Mouse (Mus musculus) stomach, embryonic 14.5 days (tissue): Measurements from ENCODE around the gene Alk. TPM values are rescaled to one million over a fixed set of nuclear protein-coding genes. Genes with fewer than 3 reads are reported as not detected.

Source experiments
- ATAC-seq: fragments of 200-750 bp; cut with Nextera tagmentation; 2 replicates; pipeline ENCODE4 v1.8.0; 2017; ENCODE audit warnings: low read depth, moderate TSS enrichment; ENCODE audit not compliant: insufficient number of reproducible peaks, insufficient read depth, low FRiP score
- H3K27ac ChIP-seq: fragments of 300-500 bp; sonication (generic); 2 replicates; pipeline ENCODE4 v1.5.1; 2014; ENCODE audit warnings: mild to moderate bottlenecking, low read length, moderate library complexity, mixed read lengths
- H3K27me3 ChIP-seq: fragments of 300-500 bp; sonication (generic); 2 replicates; pipeline ENCODE4 v1.6.1; 2014; ENCODE audit warnings: low read length, control low read depth, mixed read lengths; ENCODE audit not compliant: control insufficient read depth, insufficient read depth
- H3K36me3 ChIP-seq: fragments of 300-500 bp; sonication (generic); 2 replicates; pipeline ENCODE4 v1.6.1; 2014; ENCODE audit warnings: mild to moderate bottlenecking, control low read depth, low read length, moderate library complexity, mixed read lengths; ENCODE audit not compliant: control insufficient read depth, insufficient read depth
- H3K4me1 ChIP-seq: fragments of 300-500 bp; sonication (generic); 2 replicates; pipeline ENCODE4 v1.6.1; 2014; ENCODE audit warnings: low read length, control low read depth, mixed read lengths; ENCODE audit not compliant: control insufficient read depth, insufficient read depth
- H3K4me2 ChIP-seq: fragments of 300-500 bp; sonication (generic); replicated peaks from 2 replicates; pipeline ENCODE4 v1.6.1; 2014; ENCODE audit warnings: low read depth, low read length, control low read depth
- H3K4me3 ChIP-seq: fragments of 300-500 bp; sonication (generic); 2 replicates; pipeline ENCODE4 v1.5.1; 2014; ENCODE audit warnings: low read depth, low read length, control low read depth
- H3K9ac ChIP-seq: fragments of 300-500 bp; sonication (generic); replicated peaks from 2 replicates; pipeline ENCODE4 v1.6.1; 2014; ENCODE audit warnings: low read depth, mild to moderate bottlenecking, control low read depth, low read length, moderate library complexity, mixed read lengths
- H3K9me3 ChIP-seq: fragments of 300-500 bp; sonication (generic); 2 replicates; pipeline ENCODE4 v1.6.1; 2016; ENCODE audit warnings: low read depth, low read length, control low read depth; ENCODE audit not compliant: control insufficient read depth
- WGBS: fragments of 180-500 bp; shearing (Covaris S2); extraction: QIAGEN DNeasy Blood & Tissue Kit; methylation state at CpG from one replicate; pipeline ENCODE4 v1.1.7; 2014; 5-methylcytosine and 5-hydroxymethylcytosine counted together
- polyA plus RNA-seq: library from polyadenylated mRNA; unstranded; fragments of >200 nt; fragmentation: Nextera tagmentation; extraction: Ambion mirVana; gene quantifications from 2 replicates; pipeline ENCODE4 v1.2.1, GENCODE M21; 2014

Alk gene
- polyA plus RNA-seq, 1 experiment from 2014 or later = 2.1 TPM

DNA sequence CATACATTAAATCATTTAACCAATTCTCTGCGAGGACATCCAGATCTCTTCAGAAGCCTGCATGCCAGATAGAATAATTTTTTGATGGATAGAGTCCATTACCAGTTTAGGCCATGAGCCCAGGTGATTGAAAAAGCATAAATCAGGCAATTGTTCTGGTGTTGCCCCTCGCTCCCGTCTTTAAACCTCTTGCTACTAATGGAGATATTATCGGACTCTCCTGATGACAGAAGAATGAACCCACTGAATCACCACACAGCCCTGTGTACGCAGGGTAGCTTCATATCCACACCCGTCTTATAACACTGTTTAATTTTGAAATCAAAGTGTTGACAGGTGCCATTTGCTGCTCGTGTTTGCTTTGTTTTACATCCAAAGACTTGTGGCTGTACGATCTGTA lies 413.9 kb downstream of the Alk start:
- H3K4me3 ChIP-seq = no peak overlapping the region
- no peaks in the 10 kb centered on the region for H3K36me3 ChIP-seq
- H3K27me3 ChIP-seq = no peaks in the 10 kb centered on the region
- H3K9ac ChIP-seq = no peak overlapping the region
- H3K4me2 ChIP-seq = no peak overlapping the region
- H3K9me3 ChIP-seq = no peaks in the 10 kb centered on the region
- no peak for ATAC-seq
- WGBS = 56% methylated on average over 8 of the region's 8 CpGs
- H3K4me1 ChIP-seq = no peaks in the 10 kb centered on the region
- no peak overlapping the region for H3K27ac ChIP-seq

DNA sequence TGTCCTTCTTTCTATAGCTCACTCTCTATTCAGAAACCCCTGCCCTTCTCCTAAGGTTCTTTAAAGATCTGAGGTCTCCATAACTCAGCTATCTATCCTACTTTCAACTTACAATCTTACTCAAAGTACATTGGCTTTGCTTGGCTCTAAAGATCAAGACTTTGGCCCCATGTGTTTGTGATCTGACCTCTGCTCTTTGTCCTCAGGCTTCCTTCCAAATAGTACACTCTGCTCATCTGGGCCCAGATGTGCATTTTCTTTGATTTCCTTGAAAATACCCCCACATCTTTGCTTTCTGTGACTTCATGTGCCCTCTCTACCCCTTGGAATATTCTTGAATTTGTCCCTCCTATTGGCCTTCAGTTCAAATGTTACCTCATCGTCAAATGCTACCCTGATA lies 417.4 kb downstream of the Alk start:
- Histone ChIP-seq H3K4me2 (no peak overlapping the region), H3K27ac (no peak overlapping the region), H3K9ac (no peak overlapping the region), H3K36me3 (no peaks in the 10 kb centered on the region), H3K4me3 (no peak overlapping the region), H3K9me3 (no peaks in the 10 kb centered on the region), H3K4me1 (no peaks in the 10 kb centered on the region), H3K27me3 (no peaks in the 10 kb centered on the region)
- 83% methylated on average over 1 of the region's 1 CpGs for WGBS
- ATAC-seq = no peak

DNA sequence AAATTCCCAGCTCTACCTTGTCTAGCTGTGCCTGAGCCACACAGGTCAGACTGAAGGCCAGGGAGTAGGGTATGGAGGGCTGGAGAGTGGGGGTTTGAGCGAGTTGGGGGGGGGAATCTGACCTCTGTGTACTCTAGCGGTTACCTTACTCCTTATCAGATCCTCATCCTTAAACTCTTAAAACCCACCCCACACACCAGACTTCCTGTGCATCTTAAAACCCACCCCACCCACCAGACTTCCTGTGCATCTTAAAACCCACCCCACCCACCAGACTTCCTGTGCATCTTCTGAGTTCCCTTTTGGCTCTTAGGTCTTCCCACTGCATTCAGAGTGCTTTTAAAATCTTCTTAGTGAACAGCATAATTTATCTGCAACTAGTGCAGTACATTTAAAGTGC lies 422.0 kb downstream of the Alk start:
- Histone ChIP-seq H3K4me3 (no peak overlapping the region), H3K9me3 (no peaks in the 10 kb centered on the region), H3K4me2 (no peak overlapping the region), H3K9ac (no peak overlapping the region), H3K36me3 (no peaks in the 10 kb centered on the region), H3K4me1 (no peaks in the 10 kb centered on the region), H3K27me3 (no peaks in the 10 kb centered on the region), H3K27ac (no peak overlapping the region)
- 62% methylated on average over 2 of the region's 2 CpGs for WGBS
- no peak for ATAC-seq

DNA sequence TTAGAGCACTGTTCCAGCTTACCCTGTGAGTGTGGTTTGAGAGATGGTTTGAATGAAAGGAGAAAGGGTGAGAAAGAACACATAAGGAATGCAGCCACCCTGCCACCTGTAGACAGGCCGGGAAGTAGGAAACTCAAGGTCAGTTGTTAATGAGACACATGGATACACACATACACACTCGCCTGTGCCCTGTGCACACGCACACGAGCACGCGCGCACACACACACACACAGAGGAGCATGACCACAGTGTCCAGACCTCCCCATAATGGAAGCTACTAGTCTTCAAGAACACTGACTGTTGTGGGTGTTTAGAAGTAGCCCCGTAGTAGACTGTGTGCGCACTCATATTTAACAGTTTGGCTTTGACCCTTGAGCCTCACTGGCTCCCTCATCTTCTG lies 424.2 kb downstream of the Alk start:
- Histone ChIP-seq H3K4me3 (no peak overlapping the region), H3K9me3 (no peaks in the 10 kb centered on the region), H3K9ac (no peak overlapping the region), H3K4me1 (no peaks in the 10 kb centered on the region), H3K36me3 (no peaks in the 10 kb centered on the region), H3K27me3 (no peaks in the 10 kb centered on the region), H3K27ac (no peak overlapping the region), H3K4me2 (no peak overlapping the region)
- 96% methylated on average over 9 of the region's 9 CpGs for WGBS
- ATAC-seq = no peak

DNA sequence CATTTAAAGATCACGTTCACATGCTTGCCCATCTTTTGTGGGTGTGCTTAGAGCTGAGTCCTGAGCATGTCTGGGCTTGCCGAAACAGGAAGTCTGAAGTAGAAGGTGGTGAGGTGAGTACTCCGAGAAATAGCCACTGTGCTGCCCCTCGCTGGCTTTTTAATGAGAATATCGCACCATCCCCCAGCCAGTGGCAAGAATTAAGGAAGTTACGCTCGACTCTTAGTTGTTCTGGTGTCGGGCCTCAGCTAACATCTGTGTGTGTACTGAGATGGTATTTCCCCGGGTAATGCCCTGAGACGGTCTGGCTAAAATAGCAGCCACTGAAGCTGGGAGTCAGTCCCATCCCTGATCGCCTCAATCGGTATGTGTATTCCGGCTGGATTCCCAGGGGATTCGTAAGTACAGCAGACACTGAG lies 424.7 kb downstream of the Alk start:
- no peaks in the 10 kb centered on the region for H3K9me3 ChIP-seq
- WGBS = 88% methylated on average over 14 of the region's 14 CpGs
- H3K36me3 ChIP-seq = no peaks in the 10 kb centered on the region
- no peak for ATAC-seq
- no peak overlapping the region for H3K4me3 ChIP-seq
- no peak overlapping the region for H3K9ac ChIP-seq
- H3K27me3 ChIP-seq = no peaks in the 10 kb centered on the region
- H3K27ac ChIP-seq = no peak overlapping the region
- H3K4me2 ChIP-seq = no peak overlapping the region
- no peaks in the 10 kb centered on the region for H3K4me1 ChIP-seq

DNA sequence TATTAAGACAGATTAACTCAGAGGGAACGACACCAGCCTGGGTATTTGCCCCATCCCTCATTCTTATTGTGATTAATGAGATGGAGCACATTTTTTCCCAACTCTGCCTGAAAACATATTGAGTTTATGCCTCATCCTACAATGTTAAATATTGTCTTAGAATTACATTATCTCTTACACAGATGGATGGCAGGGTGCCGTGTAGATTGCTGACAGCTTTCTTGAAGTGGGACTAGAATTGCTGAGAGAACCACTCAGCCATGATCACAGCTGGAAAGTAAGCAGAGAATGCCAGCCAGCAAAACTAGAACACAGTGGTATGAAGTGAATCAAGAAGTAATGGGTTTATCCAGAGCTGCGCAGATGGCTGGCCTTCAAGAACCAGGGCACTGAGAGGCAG lies 430.6 kb downstream of the Alk start:
- 65% methylated on average over 3 of the region's 3 CpGs for WGBS
- no peak for ATAC-seq

DNA sequence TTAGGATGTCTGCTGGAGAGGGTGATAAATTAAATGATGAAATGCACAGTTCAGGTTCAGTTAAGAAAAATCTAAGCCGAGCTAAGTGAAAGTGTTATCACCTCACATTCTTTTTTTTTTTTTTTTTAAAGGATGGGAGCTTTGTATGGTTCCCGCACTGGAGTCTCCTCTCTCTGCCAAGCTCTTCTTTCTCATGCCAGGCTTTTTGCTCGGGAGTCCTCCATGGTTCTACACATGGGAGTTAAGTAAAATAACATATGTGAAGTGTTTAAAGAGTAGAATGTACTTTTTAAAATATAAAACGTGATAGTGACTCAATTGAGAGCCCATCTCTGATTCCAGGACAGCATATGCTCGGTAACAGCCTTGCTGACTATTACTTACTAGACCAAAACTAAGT lies 436.3 kb downstream of the Alk start:
- no peak overlapping the region for H3K9ac ChIP-seq
- H3K4me3 ChIP-seq = no peak overlapping the region
- no peaks in the 10 kb centered on the region for H3K36me3 ChIP-seq
- H3K4me1 ChIP-seq = no peaks in the 10 kb centered on the region
- 72% methylated on average over 5 of the region's 5 CpGs for WGBS
- no peak overlapping the region for H3K27ac ChIP-seq
- H3K27me3 ChIP-seq = no peaks in the 10 kb centered on the region
- no peak for ATAC-seq
- no peaks in the 10 kb centered on the region for H3K9me3 ChIP-seq
- no peak overlapping the region for H3K4me2 ChIP-seq

More for the DNA sequence above, 430.6 kb downstream of the Alk start:
- no peaks in the 10 kb centered on the region for H3K36me3 ChIP-seq
- no peak overlapping the region for H3K9ac ChIP-seq
- H3K4me2 ChIP-seq = no peak overlapping the region
- H3K27ac ChIP-seq = no peak overlapping the region
- H3K9me3 ChIP-seq = no peaks in the 10 kb centered on the region
- H3K4me1 ChIP-seq = no peaks in the 10 kb centered on the region
- H3K27me3 ChIP-seq = no peaks in the 10 kb centered on the region
- no peak overlapping the region for H3K4me3 ChIP-seq

- ATAC-seq = no peak
- Histone ChIP-seq H3K27ac (no peak overlapping the region), H3K27me3 (no peaks in the 10 kb centered on the region), H3K9me3 (no peaks in the 10 kb centered on the region; the same call in 1 of the 2 replicates), H3K4me2 (no peak overlapping the region), H3K4me3 (no peak overlapping the region), H3K9ac (no peak overlapping the region), H3K4me1 (no peaks in the 10 kb centered on the region), H3K36me3 (no peaks in the 10 kb centered on the region)
- WGBS = 23% methylated on average over 5 of the region's 5 CpGs
These were observed 445.5 kb downstream of the Alk start for GRCm38 (mm10) chr17:72158857-72159385.
